Mouse (Mus musculus): Measurements from ENCODE around the gene Uggt2.

DNA sequence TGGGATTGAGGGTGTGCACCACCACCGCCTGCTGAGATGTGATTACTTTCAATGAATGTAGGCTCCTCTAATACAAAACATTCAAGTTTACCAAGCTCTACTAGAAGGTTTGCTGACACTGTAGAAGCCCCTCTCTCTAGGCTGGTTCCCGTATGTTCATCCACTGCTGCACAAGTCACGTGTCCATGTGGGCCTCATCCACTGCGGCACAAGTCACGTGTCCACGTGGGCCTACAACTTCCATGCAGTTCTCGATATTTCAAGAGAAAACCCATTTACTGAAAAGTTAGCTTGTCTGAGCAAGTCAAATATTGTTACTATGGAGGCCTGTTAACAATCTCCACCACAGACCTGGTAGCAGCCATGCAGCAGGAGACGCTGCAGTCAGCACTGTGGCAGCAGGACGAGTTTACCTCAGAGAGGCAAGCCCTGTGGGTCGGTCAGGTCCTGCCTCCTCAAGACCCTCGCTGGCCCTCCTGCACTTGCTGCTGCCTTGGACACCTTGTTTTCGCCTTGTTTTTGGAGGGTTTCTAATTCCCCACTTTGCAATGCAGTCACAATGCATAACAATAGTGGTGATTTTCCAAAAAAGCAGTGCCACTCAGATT lies 62.0 kb downstream of the Uggt2 start:
- TF ChIP-seq CTCF (IDR thresholded peaks at IDR 0.05; ENCODE audit: control insufficient read depth, insufficient read depth, low read length) (no peak), POLR2A (IDR thresholded peaks at IDR 0.05; ENCODE audit: borderline replicate concordance, control insufficient read depth, low read depth, low read length) (no peak)
